Mouse (Mus musculus): ENCODE results near the gene Id2. TPM values are rescaled to one million over a fixed set of nuclear protein-coding genes. Genes with fewer than 3 reads are reported as not detected.

Gene Id2
- total RNA-seq, 2 experiments from 2014 or later = 12.6 TPM

GRCm38 (mm10) chr12:25093241-25093774 is 3.6 kb downstream of the Id2 start:
- no peak for DNase-seq (ENCODE audit: low spot score)
- intact Hi-C loops (cut with DNase I) = loop anchor here (2.0 to 10.0 kb wide), 8 partner anchors 69 to 1221 kb away; no protein-coding TSS in a partner anchor

- intact Hi-C loops (cut with DNase I) = loop anchor here (1.0 to 10.0 kb wide), 10 partner anchors 70 to 1222 kb away; no protein-coding TSS in a partner anchor
- DNase-seq (ENCODE audit: low spot score) = no peak
These were observed 4.2 kb downstream of the Id2 start for GRCm38 (mm10) chr12:25092751-25093211.

DNA sequence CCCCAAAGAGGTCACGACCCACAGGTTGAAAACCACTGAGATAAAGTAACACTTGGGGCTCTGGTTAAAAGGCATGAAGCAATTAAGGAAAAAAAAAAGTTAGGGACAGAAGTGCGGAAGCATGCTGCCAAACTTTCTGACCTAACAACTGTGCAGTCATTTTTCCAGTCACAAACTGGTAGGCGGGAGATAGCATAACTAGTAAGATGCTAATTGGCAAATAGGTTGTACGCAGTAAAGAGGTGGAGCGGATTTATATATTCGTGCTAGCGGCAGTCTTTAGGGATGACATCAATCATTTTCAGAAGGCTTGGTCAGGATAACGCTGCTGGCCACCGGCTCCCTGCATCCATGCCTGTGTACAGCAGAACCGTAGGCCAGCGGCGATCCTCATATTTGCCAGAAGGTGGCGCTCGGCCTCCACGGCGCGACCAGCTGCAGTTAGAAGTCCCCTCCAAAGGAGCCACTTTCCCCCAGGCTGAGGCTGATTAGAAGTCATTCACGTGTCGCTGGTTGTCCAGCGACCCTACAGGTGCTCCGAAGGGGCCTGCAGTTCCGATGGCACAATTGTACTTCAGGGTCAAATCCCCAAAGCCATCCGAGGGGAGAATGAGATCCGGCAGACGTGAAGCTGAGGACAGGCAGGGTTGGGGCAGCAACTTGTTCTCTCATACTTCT is 4.8 kb downstream of the Id2 start:
- intact Hi-C loops (cut with DNase I) = loop anchor here (1.0 to 10.0 kb wide), 10 partner anchors 70 to 1223 kb away; no protein-coding TSS in a partner anchor

GRCm38 (mm10) chr12:25089433-25089832 is 7.5 kb downstream of the Id2 start:
- no peak for DNase-seq (ENCODE audit: low spot score)
- intact Hi-C loops (cut with DNase I) = no loop called here

More for the DNA sequence above, 4.8 kb downstream of the Id2 start:
- peak; percentile 71 for DNase-seq (ENCODE audit: low spot score)

DNA sequence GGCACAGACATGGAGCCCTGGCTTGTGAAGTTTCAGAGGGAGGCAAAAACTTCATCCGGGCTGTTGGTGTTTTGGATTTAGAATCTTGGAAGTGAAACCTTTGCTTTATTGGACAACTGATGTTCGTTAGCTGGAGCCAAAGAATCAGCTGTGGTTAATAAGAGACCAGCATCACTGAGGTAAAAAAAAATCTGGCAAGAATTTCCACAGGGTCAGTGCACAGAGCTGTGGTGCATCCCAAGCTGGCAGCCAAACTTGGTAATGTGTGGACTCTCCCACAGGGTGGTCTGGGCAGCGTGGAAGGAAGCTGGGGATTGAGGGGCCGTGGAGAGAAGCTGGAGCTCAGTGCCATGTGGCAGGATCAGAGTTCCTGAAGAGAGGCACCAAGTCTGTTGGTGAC is 10.0 kb downstream of the Id2 start:
- DNase-seq (ENCODE audit: low spot score) = no peak
- intact Hi-C loops (cut with DNase I) = no loop called here

DNA sequence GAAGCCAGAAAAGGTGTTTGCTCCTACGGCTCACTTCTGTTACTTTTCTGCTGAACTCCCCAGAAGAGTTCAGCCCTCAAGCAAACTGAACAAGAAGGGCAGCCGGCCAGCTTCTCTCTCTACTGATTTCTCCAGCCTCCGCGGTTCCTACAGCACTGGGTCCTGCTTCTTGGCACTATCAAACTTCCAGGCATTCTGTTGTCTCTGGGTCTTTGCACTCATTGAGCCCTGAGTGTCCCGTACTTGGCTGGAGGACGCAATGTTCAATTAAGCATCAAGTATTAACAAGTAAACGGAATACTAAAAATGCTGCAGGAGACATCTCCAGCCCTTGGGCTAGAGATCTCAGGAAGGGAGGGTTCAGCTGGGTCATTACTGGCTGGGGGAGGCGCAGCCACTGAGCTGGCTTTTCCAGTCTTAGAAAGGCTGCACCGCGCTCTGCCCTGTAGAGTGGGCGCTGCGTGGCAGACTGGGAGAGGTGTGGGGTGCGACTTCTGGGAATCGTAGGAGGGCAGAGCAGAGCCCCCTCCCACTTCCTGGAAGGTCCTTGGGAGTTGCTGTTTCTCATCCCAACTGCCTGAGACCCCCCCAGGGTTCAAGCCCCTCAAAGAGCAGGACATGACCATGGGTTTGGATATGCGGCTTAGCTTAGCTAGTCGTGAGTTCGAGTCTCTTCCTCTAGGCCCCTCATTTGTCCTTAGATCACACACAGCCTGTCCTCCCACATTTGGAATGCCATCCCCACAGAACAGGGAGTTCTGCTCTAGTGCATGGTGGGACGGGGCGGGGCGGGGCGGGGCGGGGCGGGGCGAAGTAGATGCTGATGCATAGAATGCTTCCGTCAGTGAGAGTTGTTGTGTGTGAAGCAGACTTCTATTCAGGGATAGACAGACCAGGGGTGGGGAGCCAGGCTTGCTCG is 13.4 kb downstream of the Id2 start:
- intact Hi-C loops (cut with DNase I) = no loop called here
- DNase-seq (ENCODE audit: low spot score) = no peak

DNA sequence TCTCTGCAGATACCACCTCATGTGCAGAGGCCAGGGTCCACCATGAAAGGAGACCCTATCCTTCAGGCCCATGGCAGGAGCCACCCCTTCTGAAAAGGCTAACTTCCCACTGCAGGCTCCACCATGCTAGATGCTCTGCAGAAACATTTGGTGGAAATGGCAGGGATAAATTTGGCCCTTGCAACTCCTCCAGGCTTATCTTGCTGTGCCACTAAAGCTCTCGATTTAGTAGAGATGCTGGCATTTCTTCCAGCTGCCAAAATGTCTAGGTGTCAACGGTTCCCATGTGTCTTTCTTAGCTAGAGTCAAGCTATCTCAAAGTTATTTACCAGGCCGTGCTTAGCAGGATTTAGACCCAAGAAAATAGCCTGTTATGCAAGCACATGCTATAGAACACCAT is 22.6 kb downstream of the Id2 start:
- no peak for DNase-seq (ENCODE audit: low spot score)
- intact Hi-C loops (cut with DNase I) = no loop called here

- intact Hi-C loops (cut with DNase I) = no loop called here
- no peak for DNase-seq (ENCODE audit: low spot score)
These were observed 23.6 kb downstream of the Id2 start for GRCm38 (mm10) chr12:25073374-25073773.

- DNase-seq (ENCODE audit: low spot score) = no peak
- intact Hi-C loops (cut with DNase I) = no loop called here
These were observed 34.7 kb downstream of the Id2 start for GRCm38 (mm10) chr12:25062264-25062663.

- no peak for DNase-seq (ENCODE audit: low spot score)
- intact Hi-C loops (cut with DNase I) = no loop called here
These were observed 36.0 kb downstream of the Id2 start for GRCm38 (mm10) chr12:25060901-25061300.

DNA sequence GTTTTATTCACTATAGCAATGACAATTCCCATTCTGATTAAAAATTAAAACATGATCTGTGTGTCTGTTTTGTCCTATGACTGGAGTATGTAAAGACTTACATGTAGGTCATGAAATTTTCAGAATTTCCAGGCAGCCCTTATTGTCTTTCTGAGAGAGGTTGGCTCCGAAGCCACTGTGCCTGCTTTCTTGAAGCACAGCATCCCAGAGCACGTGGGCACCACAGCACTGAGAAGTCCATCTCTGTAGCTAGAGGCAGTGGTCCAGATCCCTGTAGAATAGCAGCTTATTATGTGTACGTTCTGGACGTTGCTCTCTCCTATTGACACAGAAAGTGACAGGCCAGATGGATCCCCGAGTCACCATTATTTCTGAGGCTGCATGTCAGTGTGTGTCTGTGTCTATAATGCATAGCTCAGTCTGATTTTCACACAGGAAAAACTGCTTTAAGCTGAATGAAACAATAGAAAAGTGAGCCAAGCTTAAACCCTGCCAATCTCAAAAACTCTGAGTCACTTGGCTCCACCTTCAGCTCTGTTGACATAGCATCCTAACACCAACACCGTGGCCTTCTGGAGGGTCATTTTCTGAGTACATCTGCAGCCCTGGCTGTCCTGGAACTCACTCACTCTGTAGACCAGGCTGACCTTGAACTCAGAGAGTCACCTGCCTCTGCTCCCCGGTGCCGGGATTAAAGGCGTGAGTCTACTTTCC is 37.3 kb downstream of the Id2 start:
- no peak for DNase-seq (ENCODE audit: low spot score)
- intact Hi-C loops (cut with DNase I) = no loop called here

GRCm38 (mm10) chr12:25054963-25055362 is 42.0 kb downstream of the Id2 start:
- intact Hi-C loops (cut with DNase I) = no loop called here
- no peak for DNase-seq (ENCODE audit: low spot score)

DNA sequence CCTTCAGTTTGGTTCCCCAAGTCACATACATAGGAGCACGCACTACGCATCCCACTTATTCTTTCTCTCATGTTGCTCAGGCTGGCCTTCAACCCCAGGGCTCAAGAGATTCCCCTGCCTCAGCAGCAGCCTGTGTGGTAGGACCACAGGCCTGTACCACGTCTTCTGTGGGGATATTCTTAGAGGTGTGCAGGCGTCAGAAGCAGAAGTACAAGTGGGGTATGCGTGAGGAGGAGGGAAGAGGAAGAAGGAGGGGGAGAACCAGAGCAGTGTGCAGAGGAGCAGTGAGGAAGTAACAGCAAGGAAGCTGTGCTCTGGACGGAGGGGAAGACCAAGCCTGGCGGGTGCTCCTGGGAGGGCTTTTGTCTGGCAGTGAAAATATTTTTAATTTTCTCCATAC is 42.4 kb downstream of the Id2 start:
- DNase-seq (ENCODE audit: low spot score) = no peak
- intact Hi-C loops (cut with DNase I) = no loop called here

GRCm38 (mm10) chr12:25049253-25049652 is 47.7 kb downstream of the Id2 start:
- no peak for DNase-seq (ENCODE audit: low spot score)
- intact Hi-C loops (cut with DNase I) = no loop called here

DNA sequence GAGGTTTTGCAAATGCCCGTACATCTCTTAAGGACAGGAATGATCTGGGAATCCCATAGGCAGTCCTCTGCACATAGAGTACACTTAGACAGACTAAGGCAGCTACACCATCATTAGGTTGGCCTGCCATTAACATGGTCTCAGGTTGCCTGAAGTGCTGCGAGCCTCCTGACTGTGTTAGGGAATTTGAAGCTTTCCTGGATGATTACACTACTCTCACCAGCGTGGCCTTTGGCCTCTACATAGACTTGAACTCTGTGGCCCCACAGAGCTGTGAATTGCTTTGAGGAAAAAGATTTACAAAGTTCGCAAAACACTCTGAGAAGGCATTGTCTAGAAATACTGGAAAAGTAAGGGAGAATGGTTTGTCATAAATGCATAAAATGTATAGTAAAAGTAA is 52.4 kb downstream of the Id2 start:
- intact Hi-C loops (cut with DNase I) = no loop called here

DNA sequence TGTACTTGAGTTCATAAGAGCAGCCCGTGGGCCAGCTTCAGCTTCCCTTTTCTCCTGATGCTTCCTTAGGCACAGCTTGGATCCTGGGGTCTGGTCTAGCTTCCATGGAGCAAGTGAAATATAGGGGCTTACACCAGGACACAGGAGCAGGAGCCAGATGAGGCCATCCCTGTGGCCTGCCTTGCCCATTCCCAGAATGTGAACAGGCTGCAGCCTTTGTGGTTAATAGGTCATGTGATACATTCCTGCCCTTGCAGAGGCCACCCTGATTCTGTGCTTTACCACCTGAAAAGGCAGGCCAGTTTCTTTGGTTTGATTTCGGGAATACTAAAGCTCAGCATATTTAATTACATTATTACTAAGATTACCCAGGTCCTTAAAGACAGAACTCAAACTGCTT is 52.9 kb downstream of the Id2 start:
- intact Hi-C loops (cut with DNase I) = no loop called here
- DNase-seq (ENCODE audit: low spot score) = no peak

More for the DNA sequence above, 52.4 kb downstream of the Id2 start:
- DNase-seq (ENCODE audit: low spot score) = no peak

Data from heart, postnatal 25 days (tissue).